Mouse (Mus musculus) intestine, embryonic 16.5 days (tissue): Measurements from ENCODE around the gene Pnma1. TPM values are rescaled to one million over a fixed set of nuclear protein-coding genes. Genes with fewer than 3 reads are reported as not detected.

Source experiments
- ATAC-seq: fragments of 200-750 bp; cut with Nextera tagmentation; 2 replicates; pipeline ENCODE4 v1.8.0; 2017; ENCODE audit warnings: moderate TSS enrichment, moderate library complexity
- H3K27ac ChIP-seq: fragments of 300-500 bp; sonication (generic); 2 replicates; pipeline ENCODE4 v1.5.1; 2014; ENCODE audit warnings: mild to moderate bottlenecking, low read length
- H3K27me3 ChIP-seq: fragments of 300-500 bp; sonication (generic); replicated peaks from 2 replicates; pipeline ENCODE4 v1.6.1; 2014; ENCODE audit warnings: low read length, control low read depth, mixed read lengths; ENCODE audit not compliant: control insufficient read depth, insufficient read depth
- H3K36me3 ChIP-seq: fragments of 300-500 bp; sonication (generic); 2 replicates; pipeline ENCODE4 v1.6.1; 2014; ENCODE audit warnings: low read length, control low read depth; ENCODE audit not compliant: control insufficient read depth, insufficient read depth
- H3K4me1 ChIP-seq: fragments of 300-500 bp; sonication (generic); 2 replicates; pipeline ENCODE4 v1.6.1; 2014; ENCODE audit warnings: low read length, control low read depth, mixed read lengths; ENCODE audit not compliant: control insufficient read depth, insufficient read depth
- H3K4me2 ChIP-seq: fragments of 300-500 bp; sonication (generic); 2 replicates; pipeline ENCODE4 v1.6.1; 2014; ENCODE audit warnings: low read depth, low read length, control low read depth
- H3K4me3 ChIP-seq: fragments of 300-500 bp; sonication (generic); 2 replicates; pipeline ENCODE4 v1.5.1; 2014; ENCODE audit warnings: mild to moderate bottlenecking, low read length
- H3K9ac ChIP-seq: fragments of 300-500 bp; sonication (generic); 2 replicates; pipeline ENCODE4 v1.6.1; 2014; ENCODE audit warnings: low read depth, low read length
- H3K9me3 ChIP-seq: fragments of 300-500 bp; sonication (generic); 2 replicates; pipeline ENCODE4 v1.6.1; 2016; ENCODE audit warnings: low read length, control low read depth; ENCODE audit not compliant: control insufficient read depth
- WGBS: fragments of 180-500 bp; shearing (Covaris S2); extraction: QIAGEN DNeasy Blood & Tissue Kit; methylation state at CpG from one replicate; pipeline ENCODE4 v1.1.7; 2014; 5-methylcytosine and 5-hydroxymethylcytosine counted together
- polyA plus RNA-seq: library from polyadenylated mRNA; unstranded; fragments of >200 nt; fragmentation: Nextera tagmentation; extraction: Ambion mirVana; gene quantifications from 2 replicates; pipeline ENCODE4 v1.2.1, GENCODE M21; 2015

Pnma1 gene
- polyA plus RNA-seq, 1 experiment from 2014 or later, result 0.67 TPM

DNA sequence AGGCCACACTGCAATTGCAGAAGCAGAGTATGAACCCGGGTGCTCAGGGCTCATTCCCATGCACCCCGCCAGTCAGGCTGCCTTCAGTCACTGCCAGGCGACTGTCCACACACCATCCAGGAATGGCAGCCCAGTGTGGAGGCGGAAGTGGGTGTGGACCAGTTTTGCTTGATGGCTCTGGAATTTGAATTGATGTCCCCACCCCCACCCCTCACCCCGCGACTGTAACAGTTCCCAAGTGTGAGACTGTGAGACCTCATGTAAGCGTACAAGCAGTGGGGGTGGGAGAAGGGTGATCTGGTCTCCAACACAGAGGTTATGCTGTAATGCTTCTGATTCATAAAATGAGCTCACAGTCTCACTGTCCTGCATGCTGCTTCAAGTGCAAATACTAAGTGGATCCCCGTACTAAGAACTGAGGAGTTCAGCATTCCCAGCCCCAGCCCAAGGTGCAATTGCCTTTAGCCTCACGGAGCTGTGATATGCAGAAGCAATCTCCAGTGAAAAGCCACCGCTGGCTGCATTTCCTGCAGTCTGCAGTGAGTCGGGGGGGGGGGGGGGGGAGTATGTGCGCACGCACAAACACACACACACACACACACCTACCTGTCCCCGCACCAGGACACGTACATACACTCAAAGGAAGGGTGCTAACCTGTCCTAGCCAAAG lies 42.0 kb upstream of the Pnma1 start:
- no peak for ATAC-seq
- H3K9ac ChIP-seq, result no peak overlapping the region
- no peaks in the 10 kb centered on the region for H3K9me3 ChIP-seq
- H3K4me2 ChIP-seq, result peak overlapping the region; percentile 19; the same call in 1 of the 2 replicates
- peaks cover 8% of the 10 kb centered on the region for H3K36me3 ChIP-seq
- peaks cover 72% of the 10 kb centered on the region for H3K4me1 ChIP-seq
- H3K27ac ChIP-seq, result no peak overlapping the region
- H3K4me3 ChIP-seq, result no peak overlapping the region
- no peaks in the 10 kb centered on the region for H3K27me3 ChIP-seq
- 41% methylated on average over 15 of the region's 15 CpGs for WGBS

- Histone ChIP-seq H3K9me3 (no peaks in the 10 kb centered on the region), H3K27me3 (no peaks in the 10 kb centered on the region), H3K4me2 (no peak overlapping the region; the same call in 1 of the 2 replicates), H3K27ac (0 out of 2 replicates have a peak overlapping the region, but pooled peaks have one; percentile 2), H3K4me1 (peaks cover 66% of the 10 kb centered on the region), H3K9ac (peak overlapping the region; percentile 36), H3K36me3 (peaks cover 8% of the 10 kb centered on the region), H3K4me3 (no peak overlapping the region)
- WGBS, result 72% methylated on average over 14 of the region's 14 CpGs
- ATAC-seq, result no peak
These were observed 40.7 kb upstream of the Pnma1 start for GRCm38 (mm10) chr12:84188881-84189444.

DNA sequence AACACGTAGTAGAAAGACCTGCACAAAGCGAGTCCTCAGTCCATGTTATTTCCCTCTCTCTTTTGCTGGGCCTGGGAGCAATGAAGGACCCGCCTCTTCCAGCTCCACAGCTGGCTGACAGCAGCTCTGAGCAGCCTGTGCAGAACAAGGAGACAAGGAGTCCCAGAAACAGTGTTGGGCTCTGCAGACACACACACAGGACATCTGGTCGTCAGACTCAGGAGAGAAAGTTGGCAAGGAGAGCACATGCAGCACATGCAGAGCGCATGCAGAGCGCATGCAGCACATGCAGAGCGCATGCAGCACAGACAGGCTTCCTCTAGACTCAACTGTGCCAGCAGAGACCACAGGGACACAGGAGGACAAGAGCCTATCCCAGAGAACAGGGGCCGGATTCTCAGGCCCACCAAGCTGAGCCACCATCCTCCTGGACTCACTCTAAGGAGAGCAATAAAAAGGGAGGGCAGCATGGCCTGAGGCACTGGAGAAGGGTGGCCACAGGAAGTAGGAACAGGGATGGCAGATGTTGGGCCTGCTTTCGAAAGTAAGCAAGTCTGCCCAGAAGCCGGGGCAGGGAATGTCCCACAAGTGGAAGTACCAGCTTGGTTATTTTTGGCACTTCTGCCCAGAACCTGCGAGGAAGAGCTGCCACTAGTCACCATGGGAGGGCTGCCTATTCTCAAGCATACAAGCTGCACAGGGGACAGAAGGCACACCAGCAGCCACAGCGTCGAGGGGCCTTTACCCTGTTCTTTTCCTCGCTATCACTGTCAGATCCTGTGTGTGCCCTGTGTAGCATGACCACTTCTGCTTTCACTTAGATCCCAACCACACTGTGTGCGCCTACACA lies 39.7 kb upstream of the Pnma1 start:
- WGBS, result 65% methylated on average over 15 of the region's 15 CpGs
- H3K27me3 ChIP-seq, result no peaks in the 10 kb centered on the region
- H3K9ac ChIP-seq, result peak overlapping the region; percentile 36
- ATAC-seq, result no peak
- H3K4me1 ChIP-seq, result peaks cover 66% of the 10 kb centered on the region
- H3K4me2 ChIP-seq, result no peak overlapping the region
- H3K9me3 ChIP-seq, result no peaks in the 10 kb centered on the region
- no peak overlapping the region for H3K4me3 ChIP-seq
- H3K36me3 ChIP-seq, result peaks cover 8% of the 10 kb centered on the region
- H3K27ac ChIP-seq, result peak overlapping the region; percentile 72

DNA sequence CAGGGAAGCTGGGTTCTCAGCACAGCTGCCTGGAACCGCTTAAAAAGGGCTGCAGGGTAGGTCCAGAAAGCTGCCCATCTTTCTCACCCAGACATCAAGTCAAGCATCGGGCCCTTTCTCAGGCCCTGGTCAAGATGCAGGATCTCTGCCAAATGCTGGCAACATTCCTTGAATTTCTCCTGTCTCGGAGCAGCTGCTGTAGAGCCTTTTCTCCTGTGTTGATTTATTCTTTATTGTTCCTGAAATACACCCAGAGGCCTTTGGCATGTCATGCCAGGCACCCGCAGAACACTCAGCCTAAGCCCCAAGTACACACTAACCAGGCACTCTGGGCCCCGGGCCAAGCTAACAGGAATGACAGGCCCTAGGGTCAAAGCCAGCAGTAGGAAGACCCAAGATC lies 38.7 kb upstream of the Pnma1 start:
- Histone ChIP-seq H3K4me1 (peaks cover 62% of the 10 kb centered on the region), H3K27me3 (no peaks in the 10 kb centered on the region), H3K4me2 (no peak overlapping the region), H3K9me3 (no peaks in the 10 kb centered on the region), H3K4me3 (no peak overlapping the region), H3K27ac (peak overlapping the region; percentile 72), H3K36me3 (peaks cover 8% of the 10 kb centered on the region), H3K9ac (0 out of 2 replicates have a peak overlapping the region, but pooled peaks have one; percentile 22)
- 53% methylated on average over 5 of the region's 5 CpGs for WGBS
- ATAC-seq, result no peak

- H3K4me2 ChIP-seq, result no peak overlapping the region
- H3K4me3 ChIP-seq, result no peak overlapping the region
- H3K9ac ChIP-seq, result no peak overlapping the region
- H3K27ac ChIP-seq, result no peak overlapping the region
- peaks cover 62% of the 10 kb centered on the region for H3K4me1 ChIP-seq
- no peaks in the 10 kb centered on the region for H3K9me3 ChIP-seq
- no peak for ATAC-seq
- H3K27me3 ChIP-seq, result no peaks in the 10 kb centered on the region
- peaks cover 8% of the 10 kb centered on the region for H3K36me3 ChIP-seq
- WGBS, result 77% methylated on average over 3 of the region's 3 CpGs
These were observed 38.2 kb upstream of the Pnma1 start for GRCm38 (mm10) chr12:84186536-84186935.

GRCm38 (mm10) chr12:84185547-84185946 lies 37.3 kb upstream of the Pnma1 start:
- Histone ChIP-seq H3K9ac (no peak overlapping the region), H3K4me2 (no peak overlapping the region), H3K9me3 (no peaks in the 10 kb centered on the region), H3K27me3 (no peaks in the 10 kb centered on the region), H3K27ac (no peak overlapping the region), H3K4me1 (peaks cover 62% of the 10 kb centered on the region), H3K36me3 (peaks cover 8% of the 10 kb centered on the region), H3K4me3 (no peak overlapping the region)
- ATAC-seq, result no peak
- WGBS, result 63% methylated on average over 6 of the region's 6 CpGs

DNA sequence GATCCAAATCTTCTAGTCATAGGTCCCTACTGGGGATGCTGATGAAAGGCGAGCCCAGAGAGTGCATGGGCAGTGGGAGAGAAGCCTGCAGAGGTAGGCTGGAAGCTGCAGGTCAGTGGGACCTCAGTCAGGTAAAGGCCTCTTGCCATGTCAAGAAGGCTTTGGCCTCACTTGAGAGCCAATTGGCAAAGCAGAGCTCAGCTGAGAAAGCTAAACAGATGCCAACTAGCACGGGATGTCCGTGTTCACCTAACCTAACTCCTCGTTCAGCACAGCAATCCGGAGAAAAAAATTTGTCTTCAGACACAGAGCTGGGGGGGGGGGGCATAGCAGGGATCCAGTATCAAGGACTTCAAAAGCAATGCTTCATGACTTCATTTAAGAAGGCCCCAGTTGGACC lies 36.7 kb upstream of the Pnma1 start:
- no peak overlapping the region for H3K9ac ChIP-seq
- H3K27me3 ChIP-seq, result no peaks in the 10 kb centered on the region
- no peaks in the 10 kb centered on the region for H3K9me3 ChIP-seq
- H3K36me3 ChIP-seq, result peaks cover 8% of the 10 kb centered on the region
- ATAC-seq, result no peak
- no peak overlapping the region for H3K4me2 ChIP-seq
- no peak overlapping the region for H3K4me3 ChIP-seq
- no peak overlapping the region for H3K27ac ChIP-seq
- peaks cover 62% of the 10 kb centered on the region for H3K4me1 ChIP-seq
- 91% methylated on average over 5 of the region's 5 CpGs for WGBS

DNA sequence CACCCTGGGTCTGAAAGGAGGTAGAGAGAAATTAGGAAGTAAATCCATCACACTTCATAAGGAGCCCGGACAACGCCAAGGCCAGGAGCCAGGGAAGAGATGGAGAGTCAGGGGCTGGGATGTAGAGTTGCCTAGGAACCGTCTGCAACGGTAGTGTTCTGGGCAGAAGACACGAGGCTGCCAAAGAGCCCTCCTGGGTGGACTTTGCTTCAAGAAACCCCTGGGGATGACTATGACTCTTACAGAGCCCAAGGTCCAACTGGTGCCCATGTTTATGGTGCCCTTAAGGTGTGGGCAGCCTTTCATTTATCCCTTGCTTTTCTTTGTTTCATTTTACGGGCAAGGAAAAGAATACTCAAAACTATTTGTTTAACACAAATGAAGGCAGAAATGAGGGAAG lies 33.7 kb upstream of the Pnma1 start:
- Histone ChIP-seq H3K4me2 (no peak overlapping the region), H3K4me1 (peaks cover 61% of the 10 kb centered on the region), H3K9ac (no peak overlapping the region), H3K9me3 (no peaks in the 10 kb centered on the region), H3K4me3 (no peak overlapping the region), H3K36me3 (peaks cover 8% of the 10 kb centered on the region), H3K27ac (peak overlapping the region; percentile 75; the same call in 1 of the 2 replicates), H3K27me3 (no peaks in the 10 kb centered on the region)
- no peak for ATAC-seq
- WGBS, result 50% methylated on average over 6 of the region's 6 CpGs

DNA sequence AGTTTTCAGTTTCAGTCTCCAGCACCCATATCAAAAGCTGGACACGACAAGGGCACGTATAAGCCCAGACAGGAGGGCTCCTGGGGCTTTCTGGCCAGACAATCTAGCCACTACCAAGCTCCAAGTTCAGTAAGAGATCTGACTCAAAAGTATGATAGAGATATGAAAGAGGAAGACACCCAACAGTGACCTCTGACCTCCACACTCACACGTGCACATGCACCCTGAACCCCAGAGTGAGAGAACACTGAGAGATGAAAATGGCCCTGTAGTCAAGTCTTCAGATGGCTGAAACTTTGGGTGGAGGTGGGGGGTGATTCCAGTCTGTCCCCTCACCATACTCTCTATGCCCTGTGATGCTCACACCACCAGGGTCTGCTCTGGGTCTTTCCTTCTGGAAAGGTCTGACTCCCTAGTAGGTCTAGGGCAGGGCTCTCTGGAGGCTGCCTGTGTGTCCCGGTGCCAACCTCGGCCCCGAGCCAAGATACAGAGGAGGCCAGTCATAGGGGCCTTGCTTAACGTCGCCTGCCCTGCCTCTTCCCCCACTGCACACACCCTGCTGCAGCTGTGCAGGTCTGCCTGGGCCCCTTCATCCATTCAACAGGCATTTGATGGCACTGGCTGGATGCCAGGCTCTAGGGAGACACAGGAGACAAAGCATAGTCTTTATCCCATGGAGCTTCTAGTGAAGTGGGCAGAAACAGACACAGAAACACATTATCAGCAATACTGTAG lies 32.6 kb upstream of the Pnma1 start:
- WGBS, result 37% methylated on average over 8 of the region's 8 CpGs
- Histone ChIP-seq H3K27me3 (no peaks in the 10 kb centered on the region), H3K9me3 (no peaks in the 10 kb centered on the region), H3K4me2 (peak overlapping the region; percentile 34), H3K27ac (peak overlapping the region; percentile 75), H3K36me3 (no peaks in the 10 kb centered on the region), H3K9ac (peak overlapping the region; percentile 13; the same call in 1 of the 2 replicates), H3K4me3 (no peak overlapping the region; the same call in 1 of the 2 replicates), H3K4me1 (peaks cover 63% of the 10 kb centered on the region)
- peak; percentile 83 for ATAC-seq
